Mouse (Mus musculus) kidney, adult 2 months (tissue): ENCODE data around the gene Prkcz. TPM values are rescaled to one million over a fixed set of nuclear protein-coding genes. Genes with fewer than 3 reads are reported as not detected.
"Not testable (repeated sequence)": the region's sequence is repeated elsewhere in the genome, so short reads cannot be mapped to it uniquely, and the experiment has no call there.

Experiments used
- DNase-seq: peaks from one replicate; pipeline ENCODE4 v3.0.0; 2021
- H3K27ac ChIP-seq: fragments of 200-500 bp; 2 replicates; pipeline ENCODE4 v1.5.1; 2012; ENCODE audit warnings: low read depth, low read length, control low read depth, inconsistent platforms; ENCODE audit not compliant: insufficient read depth
- H3K27me3 ChIP-seq: fragments of 200-500 bp; replicated peaks from 2 replicates; pipeline ENCODE4 v1.6.1; 2012; ENCODE audit warnings: mild to moderate bottlenecking, moderate library complexity, low read length, inconsistent platforms; ENCODE audit not compliant: control insufficient read depth, insufficient read depth
- H3K36me3 ChIP-seq: fragments of 200-500 bp; 2 replicates; pipeline ENCODE4 v1.6.1; 2012; ENCODE audit warnings: mild to moderate bottlenecking, moderate library complexity, low read length, inconsistent platforms; ENCODE audit not compliant: control insufficient read depth, insufficient read depth
- H3K4me1 ChIP-seq: fragments of 200-500 bp; 2 replicates; pipeline ENCODE4 v1.6.1; 2011; ENCODE audit warnings: low read length; ENCODE audit not compliant: control insufficient read depth, insufficient read depth
- H3K4me3 ChIP-seq: fragments of 200-500 bp; 2 replicates; pipeline ENCODE4 v1.5.1; 2011; ENCODE audit warnings: mild to moderate bottlenecking, low read depth, low read length, control low read depth; ENCODE audit not compliant: insufficient read depth
- CTCF ChIP-seq: fragments of 200-500 bp; conservative IDR thresholded peaks from 2 replicates; pipeline ENCODE4 v1.5.1; 2011; ENCODE audit warnings: low read depth, mild to moderate bottlenecking, control low read depth, low read length, moderate library complexity, mixed read lengths; ENCODE audit not compliant: insufficient read depth, insufficient read length
- POLR2A ChIP-seq: fragments of 200-500 bp; IDR thresholded peaks from one replicate; pipeline ENCODE4 v1.6.1; 2011; ENCODE audit warnings: low read depth, low read length, control low read depth
- WGBS: fragments of 180-500 bp; shearing (Covaris S2); methylation state at CpG from one replicate; pipeline ENCODE4 v1.1.7; 2018; 5-methylcytosine and 5-hydroxymethylcytosine counted together
- polyA plus RNA-seq: library from polyadenylated mRNA; depleted of rRNA; stranded (reverse); fragments of >200 nt; gene quantifications from 2 replicates; pipeline ENCODE4 v1.2.3, GENCODE M21; 2012

The Prkcz gene
- polyA plus RNA-seq, 1 experiment: 80.1 TPM

- H3K27me3 ChIP-seq: no peaks in the 10 kb centered on the region
- 38% methylated on average over 16 of the region's 16 CpGs for WGBS
- peak overlapping the region; percentile 43; the same call in 1 of the 2 replicates for H3K4me3 ChIP-seq
- peak; percentile 47 for DNase-seq
- no peaks in the 10 kb centered on the region for H3K4me1 ChIP-seq
- H3K27ac ChIP-seq: no peak overlapping the region
- TF ChIP-seq CTCF: no peak
- no peak for TF ChIP-seq POLR2A
- H3K36me3 ChIP-seq: no peaks in the 10 kb centered on the region
These were observed 15.6 kb downstream of the Prkcz start for GRCm38 (mm10) chr4:155345608-155345953.

GRCm38 (mm10) chr4:155344716-155345607 lies 16.2 kb downstream of the Prkcz start:
- Histone ChIP-seq H3K4me3 (peak overlapping the region; percentile 43; the same call in 1 of the 2 replicates), H3K36me3 (no peaks in the 10 kb centered on the region), H3K27me3 (no peaks in the 10 kb centered on the region), H3K27ac (no peak overlapping the region), H3K4me1 (no peaks in the 10 kb centered on the region)
- no peak for TF ChIP-seq POLR2A
- no peak for TF ChIP-seq CTCF
- DNase-seq: no peak
- 46% methylated on average over 47 of the region's 47 CpGs for WGBS

GRCm38 (mm10) chr4:155344299-155344600 lies 16.9 kb downstream of the Prkcz start:
- WGBS: 66% methylated on average over 3 of the region's 3 CpGs
- TF ChIP-seq CTCF: no peak
- no peak for TF ChIP-seq POLR2A
- Histone ChIP-seq H3K4me1 (no peaks in the 10 kb centered on the region), H3K4me3 (no peak overlapping the region), H3K27me3 (no peaks in the 10 kb centered on the region), H3K27ac (no peak overlapping the region), H3K36me3 (no peaks in the 10 kb centered on the region)
- DNase-seq: no peak

GRCm38 (mm10) chr4:155343415-155344298 lies 17.5 kb downstream of the Prkcz start:
- no peak overlapping the region for H3K27ac ChIP-seq
- H3K4me1 ChIP-seq: no peaks in the 10 kb centered on the region
- H3K27me3 ChIP-seq: no peaks in the 10 kb centered on the region
- no peak for TF ChIP-seq POLR2A
- no peak for TF ChIP-seq CTCF
- H3K4me3 ChIP-seq: no peak overlapping the region
- no peaks in the 10 kb centered on the region for H3K36me3 ChIP-seq
- WGBS: 79% methylated on average over 14 of the region's 14 CpGs
- DNase-seq: no peak

GRCm38 (mm10) chr4:155336284-155337050 lies 24.7 kb downstream of the Prkcz start:
- TF ChIP-seq CTCF (no peak), POLR2A (no peak)
- DNase-seq: no peak
- WGBS: 89% methylated on average over 12 of the region's 12 CpGs

GRCm38 (mm10) chr4:155332253-155332652 lies 28.9 kb downstream of the Prkcz start:
- WGBS: 81% methylated on average over 7 of the region's 7 CpGs
- TF ChIP-seq CTCF: no peak
- TF ChIP-seq POLR2A: no peak
- no peaks in the 10 kb centered on the region for H3K36me3 ChIP-seq
- no peaks in the 10 kb centered on the region for H3K4me1 ChIP-seq
- H3K27me3 ChIP-seq: no peaks in the 10 kb centered on the region
- H3K27ac ChIP-seq: no peak overlapping the region
- H3K4me3 ChIP-seq: no peak overlapping the region
- DNase-seq: no peak

More at GRCm38 (mm10) chr4:155336284-155337050, 24.7 kb downstream of the Prkcz start:
- H3K4me1 ChIP-seq: no peaks in the 10 kb centered on the region
- no peak overlapping the region for H3K27ac ChIP-seq
- no peak overlapping the region for H3K4me3 ChIP-seq
- H3K27me3 ChIP-seq: no peaks in the 10 kb centered on the region
- no peaks in the 10 kb centered on the region for H3K36me3 ChIP-seq

GRCm38 (mm10) chr4:155328385-155328784 lies 32.8 kb downstream of the Prkcz start:
- WGBS: 88% methylated on average over 11 of the region's 11 CpGs
- peaks cover 26% of the 10 kb centered on the region for H3K4me1 ChIP-seq
- not testable (repeated sequence) for H3K36me3 ChIP-seq, H3K27ac ChIP-seq, DNase-seq, H3K4me3 ChIP-seq, H3K27me3 ChIP-seq
